Mouse (Mus musculus) adrenal gland, postnatal 10 days (tissue): ENCODE results near the gene Gm4141. TPM values are rescaled to one million over a fixed set of nuclear protein-coding genes. Genes with fewer than 3 reads are reported as not detected.
"Not testable (repeated sequence)": the region's sequence is repeated elsewhere in the genome, so short reads cannot be mapped to it uniquely, and the experiment has no call there.

Experiments used
- DNase-seq: peaks from one replicate; pipeline ENCODE4 v3.0.0; 2021; ENCODE audit warnings: mixed read lengths
- long read RNA-seq, 2 experiments: library from polyadenylated mRNA; stranded (forward); transcript quantifications; one replicate each; pipeline ENCODE4 v2.0.0; 2021
- total RNA-seq, 2 experiments: library from RNA; stranded (reverse); gene quantifications; 2 replicates each; pipeline ENCODE4 v1.2.3; 2021

Gene Gm4141
- not detected for total RNA-seq
- long read RNA-seq, experiment 1, result 0 reads
- long read RNA-seq, experiment 2, result 0 reads

GRCm38 (mm10) chr7:20576141-20576540 lies at the start of gene Gm4141:
Gene Gm4141 (minus strand): TSS chr7:20576241.
- not testable (repeated sequence) for DNase-seq

- DNase-seq, result not testable (repeated sequence)
Measured at GRCm38 (mm10) chr7:20598921-20599320, 22.9 kb upstream of the Gm4141 start, which contains the start of gene Gm4513. Gene Gm4513 (minus strand): TSS chr7:20599021.

DNA sequence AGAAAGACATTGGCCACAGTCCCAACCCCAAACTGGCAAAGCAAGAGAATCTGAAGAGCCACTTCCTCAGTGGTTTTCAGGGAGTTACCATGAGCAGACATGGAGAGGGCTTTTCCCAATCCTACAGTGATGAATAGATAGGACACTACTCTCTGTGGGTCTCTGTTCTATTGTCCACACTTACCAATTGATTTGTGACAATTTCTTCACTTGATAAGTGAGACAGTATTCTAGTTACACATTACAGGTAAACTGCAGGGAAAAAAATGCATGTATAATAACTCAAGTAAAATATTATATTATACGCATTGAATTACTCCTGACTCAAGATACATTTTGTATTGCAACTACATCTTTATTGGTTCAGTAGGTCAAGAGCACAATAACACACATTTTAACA lies 30.4 kb downstream of the Gm4141 start, which contains the start of gene Gm5726:
Gene Gm5726, minus strand, starts transcription at position 101 of the 400 bp plus-strand sequence.
- not testable (repeated sequence) for DNase-seq

- not testable (repeated sequence) for DNase-seq
Measured at GRCm38 (mm10) chr7:20533537-20533936, 42.5 kb downstream of the Gm4141 start, which contains the start of gene Vmn1r104. Gene Vmn1r104 (plus strand): TSS chr7:20533837.

Other genes starting within 250 kb of the Gm4141 start
- not detected for gene Gm4133, start 242.2 kb downstream of the Gm4141 start, total RNA-seq
- not detected for gene Gm5728, start 200.8 kb downstream of the Gm4141 start, total RNA-seq
- not detected for gene Vmn1r100, start 158.3 kb downstream of the Gm4141 start, total RNA-seq
- gene Vmn1r101, start 133.6 kb downstream of the Gm4141 start, total RNA-seq, result not detected
- gene Gm10670, start 101.3 kb downstream of the Gm4141 start, total RNA-seq, result not detected
- gene Vmn1r103, start 65.7 kb downstream of the Gm4141 start, total RNA-seq, result not detected
- gene Vmn1r104, start 42.4 kb downstream of the Gm4141 start, total RNA-seq, result not detected
- gene Gm5726, start 30.5 kb downstream of the Gm4141 start, total RNA-seq, result not detected
- gene Gm4513, start 22.8 kb upstream of the Gm4141 start, total RNA-seq, result not detected
- not detected for gene Vmn1r107, start 92.7 kb upstream of the Gm4141 start, total RNA-seq
- not detected for gene Vmn1r111, start 127.0 kb upstream of the Gm4141 start, total RNA-seq
- gene Gm10668, start 154.4 kb upstream of the Gm4141 start, total RNA-seq, result not detected
- not detected for gene Vmn1r112, start 194.9 kb upstream of the Gm4141 start, total RNA-seq
- gene Vmn1r113, start 211.0 kb upstream of the Gm4141 start, total RNA-seq, result not detected
- gene Vmn1r114, start 235.9 kb upstream of the Gm4141 start, total RNA-seq, result not detected